Mouse (Mus musculus): ENCODE measurements around the gene Thoc6. TPM values are rescaled to one million over a fixed set of nuclear protein-coding genes. Genes with fewer than 3 reads are reported as not detected.
A peak's percentile ranks its signal among the peaks of the same experiment; 100 is the strongest.

Thoc6 gene
- polyA plus RNA-seq, 1 experiment from 2014 or later: 10.3 TPM

- ATAC-seq (no peak), DNase-seq (no peak)
- Histone ChIP-seq H3K9ac (replicated peaks) (no peak overlapping the region), H3K36me3 (replicated peaks; ENCODE audit: insufficient read depth, low read length) (no peaks in the 10 kb centered on the region), H3K4me2 (ENCODE audit: low read depth, low read length) (no peak overlapping the region), H3K4me3 (ENCODE audit: low read depth, low read length) (no peak overlapping the region), H3K9me3 (ENCODE audit: low read length) (no peaks in the 10 kb centered on the region), H3K4me1 (ENCODE audit: insufficient read depth) (no peaks in the 10 kb centered on the region), H3K27ac (ENCODE audit: low read depth) (no peak overlapping the region), H3K27me3 (ENCODE audit: insufficient read depth, low read length) (no peaks in the 10 kb centered on the region)
- 41% methylated on average over 6 of the region's 6 CpGs for WGBS (ENCODE audit: insufficient replicate concordance)
- no peak for TF ChIP-seq CTCF (IDR thresholded peaks at IDR 0.05; ENCODE audit: low read depth)
- no peak for TF ChIP-seq EP300 (IDR thresholded peaks at IDR 0.05; ENCODE audit: low read depth)
Measured at GRCm38 (mm10) chr17:23654001-23654400, 19.7 kb downstream of the Thoc6 start.

DNA sequence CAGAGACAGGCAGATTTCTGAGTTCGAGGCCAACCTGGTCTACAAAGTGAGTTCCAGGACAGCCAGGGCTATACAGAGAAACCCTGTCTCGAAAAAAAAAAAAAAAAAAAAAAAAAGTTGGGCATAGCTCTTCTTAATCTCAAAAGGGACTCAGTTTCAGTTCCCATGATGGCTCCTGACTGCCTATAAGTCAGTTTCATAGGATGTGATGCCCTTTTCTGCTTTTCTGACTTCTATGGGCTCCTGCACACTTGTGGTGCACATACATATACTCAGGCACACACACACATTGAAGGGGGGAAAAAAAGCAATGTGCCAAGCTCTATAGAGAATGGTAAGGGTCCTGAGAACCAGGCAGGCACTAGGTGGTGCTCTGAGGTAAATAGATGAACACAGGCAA is 20.4 kb downstream of the Thoc6 start:
- Histone ChIP-seq H3K9ac (replicated peaks) (no peak overlapping the region), H3K9me3 (ENCODE audit: low read length) (no peaks in the 10 kb centered on the region), H3K4me3 (ENCODE audit: low read depth, low read length) (no peak overlapping the region), H3K4me1 (ENCODE audit: insufficient read depth) (no peaks in the 10 kb centered on the region), H3K27ac (ENCODE audit: low read depth) (no peak overlapping the region), H3K27me3 (ENCODE audit: insufficient read depth, low read length) (no peaks in the 10 kb centered on the region), H3K4me2 (ENCODE audit: low read depth, low read length) (no peak overlapping the region), H3K36me3 (replicated peaks; ENCODE audit: insufficient read depth, low read length) (no peaks in the 10 kb centered on the region)
- no peak for TF ChIP-seq CTCF (IDR thresholded peaks at IDR 0.05; ENCODE audit: low read depth)
- TF ChIP-seq EP300 (IDR thresholded peaks at IDR 0.05; ENCODE audit: low read depth): no peak
- WGBS (ENCODE audit: insufficient replicate concordance): 57% methylated on average over 1 of the region's 2 CpGs
- no peak for DNase-seq
- no peak for ATAC-seq

DNA sequence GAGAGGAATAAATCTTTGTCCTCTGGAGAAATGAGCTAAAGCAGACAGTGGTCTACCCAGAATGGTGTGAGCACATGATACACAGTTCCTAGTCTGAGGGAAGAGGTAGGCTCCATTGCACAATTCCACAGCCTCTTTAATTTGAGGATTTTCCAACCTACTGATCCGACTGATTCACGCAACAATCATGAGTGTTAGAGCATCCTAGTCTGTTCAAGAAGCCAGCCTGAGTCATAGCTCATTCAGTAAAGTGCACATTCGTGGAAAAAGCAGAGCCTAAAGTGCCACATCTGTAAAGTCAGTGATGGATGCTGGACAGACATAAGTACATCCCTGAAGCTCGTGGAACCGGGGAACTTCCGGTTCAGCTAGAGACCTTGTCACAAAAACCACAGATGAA is 22.3 kb downstream of the Thoc6 start:
- DNase-seq (no peak), ATAC-seq (no peak)
- no peak for TF ChIP-seq EP300 (IDR thresholded peaks at IDR 0.05; ENCODE audit: low read depth)
- TF ChIP-seq CTCF (IDR thresholded peaks at IDR 0.05; ENCODE audit: low read depth): no peak
- Histone ChIP-seq H3K4me2 (ENCODE audit: low read depth, low read length) (no peak overlapping the region), H3K4me1 (ENCODE audit: insufficient read depth) (no peaks in the 10 kb centered on the region), H3K9ac (replicated peaks) (no peak overlapping the region), H3K27me3 (ENCODE audit: insufficient read depth, low read length) (0 out of 2 replicates have a peak, but pooled peaks cover 4% of the 10 kb centered on the region), H3K9me3 (ENCODE audit: low read length) (no peaks in the 10 kb centered on the region), H3K4me3 (ENCODE audit: low read depth, low read length) (no peak overlapping the region), H3K27ac (ENCODE audit: low read depth) (no peak overlapping the region), H3K36me3 (replicated peaks; ENCODE audit: insufficient read depth, low read length) (no peaks in the 10 kb centered on the region)
- 70% methylated on average over 6 of the region's 6 CpGs for WGBS (ENCODE audit: insufficient replicate concordance)

DNA sequence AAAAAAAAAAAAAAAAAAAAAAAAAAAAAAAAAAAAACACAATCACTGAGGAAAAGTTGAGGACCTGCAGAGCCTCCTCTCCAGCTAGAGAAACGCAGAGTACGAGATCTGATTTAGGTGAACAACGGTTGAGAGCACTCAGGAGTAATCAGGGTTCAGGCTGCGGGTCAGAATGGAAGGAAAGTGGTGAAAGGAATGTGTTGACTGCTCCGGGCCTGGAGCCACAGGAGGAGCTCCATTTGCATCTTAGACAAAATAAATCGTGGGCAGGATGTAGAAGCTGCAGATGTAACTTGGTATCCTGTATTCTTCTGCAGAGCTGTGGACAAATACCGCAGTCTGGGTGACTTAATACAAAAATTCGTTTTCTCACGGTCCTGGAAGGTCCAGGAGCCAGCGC is 27.8 kb downstream of the Thoc6 start:
- ATAC-seq: no peak
- peaks cover 24% of the 10 kb centered on the region for H3K27me3 ChIP-seq (ENCODE audit: insufficient read depth, low read length)
- 47% methylated on average over 10 of the region's 10 CpGs for WGBS (ENCODE audit: insufficient replicate concordance)

DNA sequence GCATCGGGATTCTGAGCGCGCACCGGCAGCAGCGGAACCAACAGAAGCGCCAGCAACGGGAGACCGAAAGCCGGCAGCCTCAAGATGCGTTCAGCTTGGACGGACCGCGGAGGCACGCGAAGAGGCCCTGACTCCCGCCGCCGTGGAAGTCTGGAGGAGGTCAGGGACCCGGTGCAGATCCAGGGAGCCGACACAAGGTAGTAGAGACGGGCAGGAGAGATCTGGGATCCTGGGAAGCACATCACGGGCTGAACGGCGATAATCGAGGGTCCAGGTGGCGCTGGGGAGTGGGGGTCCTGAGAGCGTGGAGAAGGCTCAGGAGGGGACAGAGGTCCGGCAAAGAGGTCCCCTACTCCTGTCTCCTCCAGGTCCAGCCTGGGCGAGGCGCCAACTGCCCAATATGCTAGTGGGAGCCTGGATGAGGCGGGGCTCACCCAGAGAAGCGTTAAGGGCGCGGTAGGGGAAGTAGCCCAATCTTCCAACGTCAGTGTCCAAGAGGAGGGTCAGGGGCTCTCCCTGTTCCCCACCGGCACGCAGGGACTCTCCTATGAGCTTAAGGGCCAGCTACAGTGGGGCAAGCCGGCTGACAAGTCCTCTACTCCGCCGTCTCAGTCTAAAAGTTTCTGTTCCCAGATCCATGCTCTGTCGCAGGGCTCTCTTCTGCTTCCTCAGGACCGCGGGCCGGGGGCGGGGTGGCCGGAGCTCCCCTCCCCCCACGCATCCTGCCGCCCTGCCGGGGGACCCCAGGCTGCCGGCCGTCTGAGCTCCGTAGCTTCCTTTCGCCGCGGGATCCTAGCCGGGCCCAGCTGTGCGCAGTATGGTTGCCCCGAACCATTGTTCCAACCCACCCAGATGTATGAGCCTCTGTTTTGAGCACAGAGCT is 28.8 kb downstream of the Thoc6 start, which contains the start of gene Mmp25:
Gene Mmp25 (minus strand): TSS at position 665 of the 883 bp plus-strand sequence.
- H3K9ac ChIP-seq (replicated peaks): peak within 1 kb of the TSS; percentile 55
- no peak for DNase-seq

More for the DNA sequence above, 27.8 kb downstream of the Thoc6 start:
- no peaks in the 10 kb centered on the region for H3K36me3 ChIP-seq (replicated peaks; ENCODE audit: insufficient read depth, low read length)
- TF ChIP-seq EP300 (IDR thresholded peaks at IDR 0.05; ENCODE audit: low read depth): no peak
- no peak for TF ChIP-seq CTCF (IDR thresholded peaks at IDR 0.05; ENCODE audit: low read depth)
- DNase-seq: no peak
- H3K27ac ChIP-seq (ENCODE audit: low read depth): no peak overlapping the region
- no peak overlapping the region for H3K9ac ChIP-seq (replicated peaks)
- no peak overlapping the region for H3K4me3 ChIP-seq (ENCODE audit: low read depth, low read length)
- H3K4me2 ChIP-seq (ENCODE audit: low read depth, low read length): no peak overlapping the region
- no peaks in the 10 kb centered on the region for H3K9me3 ChIP-seq (ENCODE audit: low read length)
- H3K4me1 ChIP-seq (ENCODE audit: insufficient read depth): no peaks in the 10 kb centered on the region; the same call in 1 of the 2 replicates

DNA sequence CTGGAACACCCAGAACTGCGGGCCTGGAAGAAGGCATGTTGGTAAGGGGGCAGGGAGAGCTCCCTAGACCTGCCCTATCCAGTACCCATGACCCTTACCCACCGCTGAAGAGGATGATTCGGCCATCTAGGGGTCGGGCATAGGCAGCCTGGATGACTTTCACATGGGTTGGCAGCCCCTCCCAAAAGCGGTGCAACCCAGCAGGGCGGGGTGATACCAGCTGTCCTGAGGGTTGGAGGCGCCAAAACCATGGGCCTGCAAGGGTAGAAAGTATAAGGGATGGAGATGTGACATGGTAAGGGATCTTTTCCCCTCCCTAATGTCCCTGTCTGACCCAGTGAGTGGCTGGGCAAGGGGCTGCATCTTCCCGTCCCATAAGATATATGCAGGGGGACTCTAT is 42.4 kb downstream of the Thoc6 start:
- 0 out of 2 replicates have a peak, but pooled peaks cover 5% of the 10 kb centered on the region for H3K27me3 ChIP-seq (ENCODE audit: insufficient read depth, low read length)
- no peak for ATAC-seq

More for the DNA sequence above, 28.8 kb downstream of the Thoc6 start, which contains the start of gene Mmp25:
- Histone ChIP-seq H3K36me3 (replicated peaks; ENCODE audit: insufficient read depth, low read length) (no peaks in the 10 kb centered on the region), H3K27ac (ENCODE audit: low read depth) (no peak within 1 kb of the TSS), H3K4me2 (ENCODE audit: low read depth, low read length) (peak within 1 kb of the TSS; percentile 71), H3K4me1 (ENCODE audit: insufficient read depth) (no peaks in the 10 kb centered on the region; the same call in 1 of the 2 replicates), H3K9me3 (ENCODE audit: low read length) (no peaks in the 10 kb centered on the region), H3K4me3 (ENCODE audit: low read depth, low read length) (peak within 1 kb of the TSS; percentile 47), H3K27me3 (ENCODE audit: insufficient read depth, low read length) (peaks cover 24% of the 10 kb centered on the region)
- 2% methylated on average over 58 of the region's 58 CpGs for WGBS (ENCODE audit: insufficient replicate concordance)
- ATAC-seq: no peak
- TF ChIP-seq EP300 (IDR thresholded peaks at IDR 0.05; ENCODE audit: low read depth) (no peak), CTCF (IDR thresholded peaks at IDR 0.05; ENCODE audit: low read depth) (no peak)

More for the DNA sequence above, 42.4 kb downstream of the Thoc6 start:
- H3K27ac ChIP-seq (ENCODE audit: low read depth): no peak overlapping the region
- no peak overlapping the region for H3K4me2 ChIP-seq (ENCODE audit: low read depth, low read length)
- no peak for TF ChIP-seq CTCF (IDR thresholded peaks at IDR 0.05; ENCODE audit: low read depth)
- H3K9ac ChIP-seq (replicated peaks): no peak overlapping the region
- 57% methylated on average over 8 of the region's 8 CpGs for WGBS (ENCODE audit: insufficient replicate concordance)
- H3K36me3 ChIP-seq (replicated peaks; ENCODE audit: insufficient read depth, low read length): no peaks in the 10 kb centered on the region
- no peak overlapping the region for H3K4me3 ChIP-seq (ENCODE audit: low read depth, low read length)
- no peak for DNase-seq
- no peaks in the 10 kb centered on the region; the same call in 1 of the 2 replicates for H3K4me1 ChIP-seq (ENCODE audit: insufficient read depth)
- no peaks in the 10 kb centered on the region for H3K9me3 ChIP-seq (ENCODE audit: low read length)

Measured in liver, postnatal 0 days (tissue).